Mouse (Mus musculus) testis, adult 2 months (tissue): ENCODE data around the gene Shld1.

ENCODE experiments used
- CTCF ChIP-seq: fragments of 200-500 bp; IDR thresholded peaks from 2 replicates; pipeline ENCODE4 v1.5.1; 2012; ENCODE audit warnings: low read depth, mild to moderate bottlenecking, inconsistent platforms, low read length, moderate library complexity; ENCODE audit not compliant: control insufficient read depth, insufficient read depth, insufficient replicate concordance
- POLR2A ChIP-seq: fragments of 200-500 bp; IDR thresholded peaks from 2 replicates; pipeline ENCODE4 v1.6.1; 2012; ENCODE audit warnings: low read depth, mild to moderate bottlenecking, inconsistent platforms, low read length, moderate library complexity; ENCODE audit not compliant: control insufficient read depth

GRCm38 (mm10) chr2:132746108-132746507 lies 59.4 kb downstream of the Shld1 start:
- TF ChIP-seq POLR2A (no peak), CTCF (no peak)
